Mouse (Mus musculus): ENCODE measurements around the gene A930017K11Rik. TPM values are rescaled to one million over a fixed set of nuclear protein-coding genes. Genes with fewer than 3 reads are reported as not detected.

The A930017K11Rik gene
- polyA plus RNA-seq, 1 experiment from 2014 or later, result 6.8 TPM

DNA sequence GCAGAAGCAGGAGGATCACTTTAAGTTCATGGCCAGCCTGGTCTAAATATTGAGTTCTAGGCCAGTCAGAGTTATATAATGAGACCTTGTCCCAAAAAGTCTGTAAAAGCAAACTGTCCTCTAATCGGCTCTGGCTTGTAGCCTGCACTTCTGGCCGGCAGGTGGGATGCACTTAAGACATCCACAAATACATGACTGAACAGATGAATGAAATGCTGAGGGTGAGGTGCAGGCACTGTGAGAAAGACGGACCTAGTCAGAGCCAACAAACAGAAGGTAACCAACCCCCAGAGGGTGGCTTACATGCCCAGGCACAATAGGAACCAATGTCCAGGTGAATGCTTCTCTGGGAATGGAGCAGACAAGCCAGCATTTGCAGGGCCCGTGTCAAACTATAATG is 38.1 kb downstream of the A930017K11Rik start:
- no peak overlapping the region for H3K9ac ChIP-seq (ENCODE audit: low read depth, low read length)
- 82% methylated on average over 4 of the region's 4 CpGs for WGBS
- no peak for TF ChIP-seq CTCF (IDR thresholded peaks at IDR 0.05; ENCODE audit: low read depth)
- H3K4me1 ChIP-seq (replicated peaks; ENCODE audit: insufficient read depth, low read length), result peaks cover 7% of the 10 kb centered on the region
- H3K4me3 ChIP-seq (replicated peaks; ENCODE audit: low read depth, low read length), result no peak overlapping the region
- H3K4me2 ChIP-seq (ENCODE audit: low read length), result no peak overlapping the region
- no peaks in the 10 kb centered on the region for H3K9me3 ChIP-seq (replicated peaks; ENCODE audit: low read length)
- no peaks in the 10 kb centered on the region for H3K27me3 ChIP-seq (ENCODE audit: insufficient read depth, low read length)
- no peak overlapping the region for H3K27ac ChIP-seq
- ATAC-seq (replicated peaks; ENCODE audit: low FRiP score, low read depth) (no peak), DNase-seq (ENCODE audit: low spot score) (no peak)
- no peaks in the 10 kb centered on the region; the same call in 1 of the 2 replicates for H3K36me3 ChIP-seq (ENCODE audit: insufficient read depth, low read length)

DNA sequence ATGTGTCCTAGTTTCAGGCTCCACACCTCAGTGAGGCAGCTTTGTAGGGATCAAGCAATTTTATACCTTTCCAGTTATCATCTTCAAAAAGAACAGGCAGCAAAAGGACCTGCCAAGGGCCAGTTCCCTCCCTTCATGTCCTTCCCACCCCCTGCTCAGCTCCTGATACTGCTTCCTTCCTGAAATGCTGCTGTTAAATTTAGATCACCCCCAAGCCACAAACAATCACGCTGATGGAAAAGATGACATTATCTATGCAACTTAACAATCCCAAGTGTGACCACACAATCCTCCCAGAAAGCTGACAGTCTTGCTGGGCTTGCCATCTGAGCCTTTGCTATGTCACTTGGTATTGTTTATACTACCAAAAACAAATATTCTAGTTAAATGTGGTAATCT is 38.5 kb downstream of the A930017K11Rik start:
- Histone ChIP-seq H3K27ac (no peak overlapping the region), H3K9me3 (replicated peaks; ENCODE audit: low read length) (no peaks in the 10 kb centered on the region), H3K36me3 (ENCODE audit: insufficient read depth, low read length) (no peaks in the 10 kb centered on the region; the same call in 1 of the 2 replicates), H3K4me3 (replicated peaks; ENCODE audit: low read depth, low read length) (no peak overlapping the region), H3K9ac (ENCODE audit: low read depth, low read length) (no peak overlapping the region), H3K4me1 (replicated peaks; ENCODE audit: insufficient read depth, low read length) (peaks cover 7% of the 10 kb centered on the region), H3K27me3 (ENCODE audit: insufficient read depth, low read length) (no peaks in the 10 kb centered on the region), H3K4me2 (ENCODE audit: low read length) (no peak overlapping the region; the same call in 1 of the 2 replicates)
- no peak for DNase-seq (ENCODE audit: low spot score)
- TF ChIP-seq CTCF (IDR thresholded peaks at IDR 0.05; ENCODE audit: low read depth), result no peak
- no peak for ATAC-seq (replicated peaks; ENCODE audit: low FRiP score, low read depth)
- 80% methylated on average over 1 of the region's 1 CpGs for WGBS

DNA sequence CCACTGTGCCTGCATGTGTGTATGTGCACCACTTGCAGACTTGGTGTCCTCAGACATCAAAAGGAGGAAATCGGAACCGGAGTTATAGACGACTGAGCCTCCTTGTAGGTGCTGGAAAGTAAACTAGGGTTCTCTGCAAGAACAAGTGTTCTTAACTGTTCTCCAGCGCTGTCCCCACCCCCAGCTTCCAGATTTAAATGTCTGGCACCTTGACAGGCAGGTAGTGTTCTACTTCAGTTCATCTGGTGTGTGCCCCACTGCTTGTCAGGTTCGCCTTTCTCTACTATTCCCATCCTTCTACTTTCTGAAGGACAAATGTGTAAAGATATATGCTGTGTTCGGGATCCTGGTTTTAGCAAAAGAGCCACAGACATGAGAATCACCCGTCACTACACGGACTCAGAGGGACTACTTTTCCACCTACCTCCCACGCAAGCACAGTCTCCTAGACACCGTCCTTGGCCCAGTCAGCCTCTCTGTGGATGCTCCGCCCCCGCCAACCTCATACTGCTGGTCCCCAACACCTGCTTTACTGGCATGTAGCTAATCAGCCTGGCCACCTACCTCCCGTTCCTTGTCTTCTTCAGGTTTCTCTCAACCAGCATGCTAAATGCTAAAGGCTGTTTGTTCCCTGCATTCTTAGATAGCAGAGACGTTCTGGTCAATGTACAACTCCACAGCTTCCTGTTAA is 39.0 kb downstream of the A930017K11Rik start:
- Histone ChIP-seq H3K4me3 (replicated peaks; ENCODE audit: low read depth, low read length) (no peak overlapping the region), H3K9ac (ENCODE audit: low read depth, low read length) (no peak overlapping the region), H3K36me3 (ENCODE audit: insufficient read depth, low read length) (no peaks in the 10 kb centered on the region; the same call in 1 of the 2 replicates), H3K27ac (no peak overlapping the region), H3K9me3 (replicated peaks; ENCODE audit: low read length) (no peaks in the 10 kb centered on the region), H3K4me1 (replicated peaks; ENCODE audit: insufficient read depth, low read length) (peaks cover 1% of the 10 kb centered on the region; the same call in 1 of the 2 replicates), H3K4me2 (ENCODE audit: low read length) (no peak overlapping the region; the same call in 1 of the 2 replicates), H3K27me3 (ENCODE audit: insufficient read depth, low read length) (no peaks in the 10 kb centered on the region)
- no peak for DNase-seq (ENCODE audit: low spot score)
- TF ChIP-seq CTCF (IDR thresholded peaks at IDR 0.05; ENCODE audit: low read depth), result no peak
- ATAC-seq (replicated peaks; ENCODE audit: low FRiP score, low read depth), result no peak
- 73% methylated on average over 14 of the region's 14 CpGs for WGBS

DNA sequence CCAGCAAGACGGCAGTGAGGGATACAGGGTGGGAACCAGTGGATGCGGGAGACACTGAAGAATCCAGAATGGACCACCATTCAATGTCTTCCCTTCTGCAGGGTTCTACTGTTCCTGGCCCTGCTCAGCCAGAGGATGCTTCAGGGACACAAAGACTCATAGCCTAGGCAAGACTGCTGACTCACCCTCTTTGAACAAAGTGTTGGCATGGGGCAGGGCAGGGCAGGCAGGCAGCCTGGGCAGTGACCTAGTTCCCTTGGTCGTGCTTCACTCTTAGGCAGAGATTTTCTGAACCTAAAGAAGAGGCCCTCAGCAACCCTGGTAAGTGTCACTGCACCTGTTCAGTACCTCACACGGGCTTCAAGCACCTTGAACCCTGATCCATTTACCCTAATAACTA is 40.5 kb downstream of the A930017K11Rik start:
- no peak overlapping the region for H3K4me2 ChIP-seq (ENCODE audit: low read length)
- H3K36me3 ChIP-seq (ENCODE audit: insufficient read depth, low read length), result no peaks in the 10 kb centered on the region
- no peak for TF ChIP-seq CTCF (IDR thresholded peaks at IDR 0.05; ENCODE audit: low read depth)
- no peak overlapping the region for H3K4me3 ChIP-seq (replicated peaks; ENCODE audit: low read depth, low read length)
- no peak for DNase-seq (ENCODE audit: low spot score)
- no peaks in the 10 kb centered on the region for H3K27me3 ChIP-seq (ENCODE audit: insufficient read depth, low read length)
- ATAC-seq (replicated peaks; ENCODE audit: low FRiP score, low read depth), result no peak
- H3K9me3 ChIP-seq (replicated peaks; ENCODE audit: low read length), result no peaks in the 10 kb centered on the region
- WGBS, result 84% methylated on average over 4 of the region's 4 CpGs
- no peaks in the 10 kb centered on the region for H3K4me1 ChIP-seq (replicated peaks; ENCODE audit: insufficient read depth, low read length)
- no peak overlapping the region for H3K27ac ChIP-seq
- H3K9ac ChIP-seq (ENCODE audit: low read depth, low read length), result no peak overlapping the region

DNA sequence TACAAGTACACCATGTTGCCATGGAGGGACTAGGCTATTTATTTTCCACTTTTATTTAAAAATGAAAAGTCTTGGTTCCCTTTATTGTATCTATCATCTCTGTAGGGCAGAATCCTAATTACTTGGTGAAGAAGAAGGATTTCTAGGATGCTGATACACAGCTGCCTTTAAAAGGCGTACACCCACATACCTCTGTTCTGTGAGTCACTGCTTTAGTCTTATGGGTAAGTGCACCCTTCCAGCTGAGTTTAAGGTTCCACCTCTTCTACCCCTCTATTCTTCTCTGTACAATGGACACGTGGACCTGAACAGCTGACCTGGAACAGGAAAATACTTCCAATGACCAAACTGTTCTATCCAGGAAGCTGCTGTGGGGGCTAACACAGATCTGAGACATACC is 44.7 kb downstream of the A930017K11Rik start:
- TF ChIP-seq CTCF (IDR thresholded peaks at IDR 0.05; ENCODE audit: low read depth), result no peak
- Histone ChIP-seq H3K9me3 (replicated peaks; ENCODE audit: low read length) (no peaks in the 10 kb centered on the region), H3K9ac (ENCODE audit: low read depth, low read length) (no peak overlapping the region), H3K4me1 (replicated peaks; ENCODE audit: insufficient read depth, low read length) (no peaks in the 10 kb centered on the region), H3K27me3 (ENCODE audit: insufficient read depth, low read length) (no peaks in the 10 kb centered on the region), H3K4me2 (ENCODE audit: low read length) (no peak overlapping the region), H3K4me3 (replicated peaks; ENCODE audit: low read depth, low read length) (no peak overlapping the region), H3K27ac (no peak overlapping the region), H3K36me3 (ENCODE audit: insufficient read depth, low read length) (no peaks in the 10 kb centered on the region)
- DNase-seq (ENCODE audit: low spot score), result no peak
- WGBS, result 83% methylated on average over 2 of the region's 2 CpGs
- no peak for ATAC-seq (replicated peaks; ENCODE audit: low FRiP score, low read depth)

DNA sequence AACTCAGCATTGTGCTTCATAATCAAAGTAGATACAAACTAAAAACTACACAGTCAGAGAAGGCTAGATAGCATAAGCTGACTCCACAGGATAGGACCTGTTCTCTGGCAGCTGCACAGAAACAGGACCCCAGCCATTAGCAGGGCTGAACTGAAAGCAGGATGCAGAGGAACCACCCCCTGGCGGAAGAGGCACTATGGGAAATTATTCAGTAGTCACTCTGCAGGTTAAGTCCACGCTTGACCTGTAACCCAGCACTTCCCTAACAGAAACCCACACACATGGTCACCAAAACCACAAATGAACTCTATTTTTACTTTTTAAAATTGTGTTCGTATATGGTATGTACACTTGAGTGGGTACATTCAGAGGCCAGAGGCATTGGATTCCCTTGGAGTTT is 49.3 kb downstream of the A930017K11Rik start:
- ATAC-seq (replicated peaks; ENCODE audit: low FRiP score, low read depth) (no peak), DNase-seq (ENCODE audit: low spot score) (no peak)
- H3K27ac ChIP-seq, result no peak overlapping the region
- H3K4me2 ChIP-seq (ENCODE audit: low read length), result no peak overlapping the region
- no peaks in the 10 kb centered on the region for H3K4me1 ChIP-seq (replicated peaks; ENCODE audit: insufficient read depth, low read length)
- no peak overlapping the region for H3K9ac ChIP-seq (ENCODE audit: low read depth, low read length)
- WGBS, result 82% methylated on average over 3 of the region's 3 CpGs
- no peaks in the 10 kb centered on the region for H3K36me3 ChIP-seq (ENCODE audit: insufficient read depth, low read length)
- H3K27me3 ChIP-seq (ENCODE audit: insufficient read depth, low read length), result no peaks in the 10 kb centered on the region
- no peak overlapping the region for H3K4me3 ChIP-seq (replicated peaks; ENCODE audit: low read depth, low read length)
- TF ChIP-seq CTCF (IDR thresholded peaks at IDR 0.05; ENCODE audit: low read depth), result no peak
- H3K9me3 ChIP-seq (replicated peaks; ENCODE audit: low read length), result no peaks in the 10 kb centered on the region

Data from kidney, postnatal 0 days (tissue).